Mouse (Mus musculus) kidney, adult 9 months (tissue): ENCODE results near the gene Ctdspl2.
"Not testable (repeated sequence)": the region's sequence is repeated elsewhere in the genome, so short reads cannot be mapped to it uniquely, and the experiment has no call there.

Experiments
- DNase-seq: peaks from one replicate; pipeline ENCODE4 v3.0.0; 2022

Gene Ctdspl2

GRCm38 (mm10) chr2:121955765-121956223 lies at the start of gene Ctdspl2, which contains the start of gene Mageb3:
TSS of gene Ctdspl2 (plus strand) at chr2:121956001.
TSS of gene Mageb3 (minus strand) at chr2:121956092.
- peak; percentile 97 for DNase-seq

DNA sequence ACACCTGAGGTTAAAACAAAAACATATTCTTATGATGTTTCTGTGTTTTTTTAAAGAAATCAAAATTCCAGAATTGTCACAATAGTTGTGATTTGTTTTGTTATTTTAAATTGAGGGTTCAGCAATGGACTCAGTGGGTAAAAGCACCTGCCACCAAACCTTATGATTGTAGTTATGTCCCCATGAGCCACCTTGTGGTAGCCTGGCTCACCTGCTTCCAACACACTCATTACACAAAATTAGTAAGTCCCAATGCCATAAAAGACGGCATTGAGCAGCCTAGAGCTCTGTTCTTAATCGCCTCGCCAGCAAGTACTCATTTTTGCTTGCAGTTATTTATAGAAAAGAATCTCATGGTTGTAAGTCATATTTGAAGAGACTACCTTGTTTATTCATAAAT lies 45.8 kb upstream of the Ctdspl2 start:
- DNase-seq: no peak

- no peak for DNase-seq
Measured at GRCm38 (mm10) chr2:121916047-121916970, 39.5 kb upstream of the Ctdspl2 start.

DNA sequence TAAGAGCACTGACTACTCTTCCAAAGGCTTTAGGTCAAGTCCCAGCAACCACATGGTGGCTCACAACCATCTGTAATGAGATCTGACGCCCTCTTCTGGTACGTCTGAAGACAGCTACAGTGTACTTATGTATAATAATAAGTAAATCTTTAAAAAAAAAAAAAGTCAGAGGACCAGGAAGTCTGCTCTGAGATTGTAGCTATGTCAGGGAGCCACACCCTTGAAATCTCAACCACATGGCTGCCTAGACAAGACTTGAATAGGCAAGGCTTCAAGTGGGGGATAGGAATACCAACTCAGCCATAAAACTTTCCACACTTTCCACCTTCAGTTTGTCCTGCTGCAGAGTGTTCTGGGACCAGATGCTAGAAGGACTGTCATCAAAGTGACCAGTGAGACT lies 18.2 kb upstream of the Ctdspl2 start:
- DNase-seq: not testable (repeated sequence)

GRCm38 (mm10) chr2:121943364-121943763 lies 12.4 kb upstream of the Ctdspl2 start:
- no peak for DNase-seq

GRCm38 (mm10) chr2:121954971-121955656 lies 687 bp upstream of the Ctdspl2 start:
- peak; percentile 15 for DNase-seq

- peak; percentile 96 for DNase-seq
Measured at GRCm38 (mm10) chr2:121956224-121957018, 620 bp downstream of the Ctdspl2 start.

GRCm38 (mm10) chr2:121957216-121957792 lies 1.5 kb downstream of the Ctdspl2 start:
- no peak for DNase-seq

GRCm38 (mm10) chr2:121995738-121996137 lies 39.9 kb downstream of the Ctdspl2 start:
- no peak for DNase-seq

DNA sequence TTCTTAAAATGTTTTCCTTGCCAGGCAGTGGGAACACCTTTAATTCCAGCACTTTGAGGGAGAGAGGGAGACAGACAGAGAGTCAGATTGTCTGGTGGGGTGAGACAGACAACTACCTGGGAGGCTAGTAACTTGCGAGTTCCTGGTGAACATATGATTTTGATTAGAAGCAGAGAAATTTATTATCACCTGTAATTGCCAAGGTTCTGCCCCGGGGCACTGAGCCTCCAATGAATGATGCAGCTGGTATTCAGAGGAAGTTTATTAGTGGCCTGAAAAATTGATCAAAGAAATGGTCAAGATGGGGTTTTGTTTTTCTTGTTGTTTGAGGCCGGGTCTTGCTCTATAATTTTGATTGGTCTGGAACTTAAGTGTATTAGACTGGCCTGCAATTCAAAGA lies 53.0 kb downstream of the Ctdspl2 start:
- DNase-seq: no peak

DNA sequence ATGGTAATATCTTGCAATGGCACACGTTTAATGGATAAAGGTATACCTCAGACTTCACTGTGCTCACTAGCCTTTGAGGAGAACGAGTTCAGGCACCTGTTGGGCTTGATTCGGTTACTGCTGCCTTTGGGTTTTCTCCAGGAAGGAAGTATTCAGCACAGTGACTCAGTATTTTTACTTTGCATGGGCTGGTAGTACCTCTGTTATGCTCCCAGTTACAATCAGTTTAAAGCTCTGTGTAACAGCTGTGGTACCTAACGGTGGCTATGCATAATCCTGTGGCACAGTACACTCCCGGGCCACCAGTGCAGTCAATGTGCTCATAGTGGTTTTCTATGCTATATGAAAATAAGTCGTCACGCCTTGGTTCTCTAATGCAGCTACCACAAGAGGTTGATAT lies 55.6 kb downstream of the Ctdspl2 start:
- no peak for DNase-seq

GRCm38 (mm10) chr2:122018705-122019104 lies 62.9 kb downstream of the Ctdspl2 start:
- no peak for DNase-seq

DNA sequence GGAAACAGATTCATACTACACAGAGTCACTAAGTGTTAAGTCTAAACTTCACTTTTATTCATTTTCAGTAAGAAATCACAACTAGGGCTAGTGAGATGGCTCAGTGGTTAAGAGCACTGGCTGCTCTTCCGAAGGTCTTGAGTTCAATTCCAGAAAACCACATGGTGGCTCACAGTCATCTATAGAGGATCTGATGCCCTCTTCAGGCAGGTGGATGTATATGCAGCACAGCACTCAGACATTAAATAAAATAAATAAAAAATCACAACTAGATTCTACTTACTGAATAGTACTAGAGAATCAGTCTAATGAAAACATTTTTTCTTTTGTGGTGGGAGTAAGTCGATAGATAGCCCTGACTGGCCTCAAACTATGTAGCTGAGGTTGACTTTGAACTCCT lies 66.5 kb downstream of the Ctdspl2 start:
- DNase-seq: no peak

GRCm38 (mm10) chr2:122027091-122027490 lies 71.3 kb downstream of the Ctdspl2 start:
- DNase-seq: not testable (repeated sequence)

DNA sequence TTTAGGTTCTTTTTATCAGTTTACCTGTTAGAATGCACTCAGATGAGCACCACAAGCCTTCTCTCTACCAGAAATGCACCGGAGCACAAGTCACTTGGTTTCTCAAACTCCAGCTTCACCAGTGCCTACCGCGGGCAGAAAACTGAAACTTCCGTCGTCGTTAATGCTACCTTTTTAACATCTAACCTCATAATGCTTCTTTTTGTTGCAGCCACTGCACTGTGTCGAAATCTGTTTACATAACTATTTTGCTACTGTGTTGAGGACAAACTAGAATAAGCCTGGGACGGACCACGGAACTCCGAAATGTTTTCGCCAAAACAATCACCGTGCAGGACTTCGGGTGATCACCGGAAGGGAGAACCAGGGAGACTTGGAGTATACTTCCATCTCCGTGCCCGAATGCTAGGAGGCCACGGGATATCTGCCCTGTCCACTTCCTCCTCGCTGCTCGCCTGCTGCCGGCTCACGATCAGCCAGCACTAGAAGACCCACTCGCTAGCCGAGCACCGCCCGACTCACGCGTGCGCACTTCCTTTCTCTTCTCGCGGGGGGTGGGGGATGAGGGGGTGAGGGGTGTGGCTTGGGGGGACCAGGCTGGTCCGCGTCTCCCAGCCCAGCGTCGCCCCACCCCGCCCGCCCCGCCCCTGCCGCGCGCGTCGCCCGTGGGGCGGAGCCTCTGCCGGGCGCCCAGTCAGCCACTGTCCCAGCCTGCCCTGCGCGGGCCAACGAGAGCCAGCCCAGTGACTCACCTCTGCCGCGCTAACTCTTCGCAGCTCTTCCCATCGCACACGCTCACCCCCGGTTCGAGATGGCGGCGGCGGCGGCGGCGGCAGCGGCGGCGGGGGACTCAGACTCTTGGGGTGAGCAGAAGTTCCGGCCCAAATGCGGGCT lies 72.3 kb downstream of the Ctdspl2 start, which contains the start of gene Eif3j1:
Gene Eif3j1 (plus strand): TSS at position 685 of the 894 bp plus-strand sequence.
- DNase-seq: peak; percentile 88

- DNase-seq: peak; percentile 51
Measured at GRCm38 (mm10) chr2:122028756-122029700, 73.2 kb downstream of the Ctdspl2 start.

DNA sequence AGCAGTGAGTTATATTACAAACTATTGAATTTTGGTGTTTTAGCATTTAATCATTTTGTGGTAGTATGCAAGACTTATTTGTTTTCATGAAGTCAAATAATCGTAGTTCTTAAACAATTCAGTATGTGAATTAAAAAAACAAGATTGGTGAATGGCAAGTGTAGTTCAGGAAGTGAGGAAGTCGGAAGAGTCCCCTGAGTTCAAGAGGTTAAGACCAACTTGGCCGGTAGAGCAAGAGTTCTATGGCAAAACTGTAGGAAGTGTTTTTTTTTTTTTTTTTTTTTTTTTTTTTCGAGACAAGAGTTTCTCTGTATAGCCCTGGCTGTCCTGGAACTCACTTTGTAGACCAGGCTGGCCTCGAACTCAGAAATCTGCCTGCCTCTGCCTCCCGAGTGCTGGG lies 76.2 kb downstream of the Ctdspl2 start:
- no peak for DNase-seq

DNA sequence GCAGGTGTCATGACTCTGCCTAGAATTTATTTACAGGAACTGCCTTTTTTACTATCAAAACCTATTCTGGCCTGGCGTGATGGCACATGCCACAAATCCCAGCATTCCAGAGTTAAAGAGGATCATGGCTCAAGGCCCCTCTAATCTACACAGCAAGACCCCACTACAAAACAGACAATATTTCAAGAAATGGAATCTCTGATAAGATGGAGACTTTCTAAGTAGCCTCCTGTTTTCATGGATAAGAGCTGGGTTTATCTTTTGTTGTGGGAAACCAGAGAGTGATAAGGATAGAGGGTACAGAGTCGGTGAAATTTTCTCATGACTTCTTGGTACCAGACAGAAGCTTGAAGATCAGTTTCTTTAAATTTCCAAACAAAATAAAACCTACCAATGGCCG lies 80.3 kb downstream of the Ctdspl2 start:
- no peak for DNase-seq

DNA sequence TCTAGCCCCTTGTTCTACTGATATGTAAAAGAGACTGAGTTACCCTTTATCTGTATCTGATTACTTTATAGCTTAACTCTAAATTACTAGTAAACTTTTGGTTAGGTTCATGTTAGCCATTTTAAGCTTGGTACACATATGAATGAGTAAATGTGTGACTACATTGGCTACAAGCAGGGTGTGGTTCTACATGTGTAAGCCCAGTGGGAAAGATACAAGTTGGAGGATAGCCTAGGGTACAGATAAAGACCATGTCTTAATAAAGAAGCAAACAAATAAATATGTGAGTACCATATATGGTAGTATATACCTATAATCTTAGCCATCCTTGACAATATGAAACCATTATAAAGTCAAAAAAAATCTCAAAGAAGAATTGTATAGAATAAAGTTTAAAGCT lies 88.1 kb downstream of the Ctdspl2 start:
- DNase-seq: no peak
